Mouse (Mus musculus) forelimb bud, embryonic 11.5 days (tissue): ENCODE measurements around the gene Midn.
A peak's percentile ranks its signal among the peaks of the same experiment; 100 is the strongest.

Experiments used
- DNase-seq: peaks from one replicate; pipeline ENCODE4 v3.0.0-alpha.2; 2012; ENCODE audit warnings: low read depth, low spot score

Gene Midn

GRCm38 (mm10) chr10:80190491-80191051 is 42.5 kb downstream of the Midn start:
- DNase-seq = no peak

DNA sequence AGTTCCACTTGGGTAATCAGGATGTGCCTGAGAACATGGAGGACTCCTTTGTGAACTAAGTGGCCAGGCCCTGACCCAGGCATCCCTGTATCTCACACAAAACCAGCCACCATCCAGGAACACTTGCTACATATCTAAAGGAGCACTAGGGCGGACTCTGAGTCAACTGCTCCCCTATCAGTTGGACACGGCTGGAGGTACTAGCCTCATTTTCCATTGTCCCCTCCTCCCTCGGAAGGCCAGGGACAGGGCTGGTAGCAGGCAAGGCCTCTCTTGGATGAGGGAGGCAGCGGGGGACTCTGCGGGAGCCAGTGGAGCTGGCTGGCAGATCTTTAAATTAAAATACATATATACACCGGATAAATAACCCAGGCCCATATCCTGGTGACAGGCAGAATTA is 45.9 kb downstream of the Midn start:
- no peak for DNase-seq

GRCm38 (mm10) chr10:80194441-80194840 is 46.4 kb downstream of the Midn start:
- DNase-seq = no peak

- DNase-seq = no peak
Measured at GRCm38 (mm10) chr10:80196167-80196566, 48.1 kb downstream of the Midn start.

DNA sequence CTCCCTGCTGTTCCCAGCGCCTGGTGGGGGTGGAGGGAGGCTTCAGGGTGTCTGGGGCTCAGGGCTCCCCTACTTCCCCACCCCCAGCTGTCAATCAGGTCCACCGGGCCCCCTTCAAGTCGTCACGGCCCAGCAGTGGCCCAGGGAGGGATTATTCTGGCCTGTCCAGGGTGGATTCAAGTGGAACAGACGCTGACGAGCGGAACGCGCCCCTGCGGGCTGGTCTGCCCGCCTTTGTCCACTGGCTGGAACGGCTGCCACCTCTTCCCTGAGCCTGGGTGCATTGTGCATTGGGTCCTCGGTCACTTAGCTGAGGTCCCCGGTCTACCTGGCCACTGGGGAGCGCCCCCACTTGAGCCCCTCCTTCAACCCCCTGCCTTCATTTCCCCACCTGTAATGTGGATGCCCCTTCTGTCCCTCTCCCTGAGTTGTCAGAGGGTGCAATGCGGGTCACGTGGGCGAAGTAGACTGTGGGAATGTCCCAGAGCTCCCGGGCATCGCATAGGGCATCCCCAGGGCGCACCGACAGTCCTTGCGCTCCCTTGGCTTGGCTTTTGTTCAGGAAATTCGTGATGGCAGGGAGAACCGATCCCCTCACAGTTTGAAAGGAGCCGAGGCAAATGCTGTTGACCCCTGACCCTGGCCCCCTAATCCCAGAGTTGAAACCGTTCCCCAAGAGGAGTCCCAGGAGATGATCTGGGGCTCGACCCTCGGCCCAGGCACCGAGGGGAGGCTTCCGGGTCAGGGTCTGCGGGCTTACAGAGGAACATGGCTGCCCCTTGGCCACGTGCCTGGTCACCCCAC is 48.9 kb downstream of the Midn start:
- DNase-seq = no peak

- DNase-seq = peak; percentile 87
Measured at GRCm38 (mm10) chr10:80199440-80200008, 51.5 kb downstream of the Midn start.

DNA sequence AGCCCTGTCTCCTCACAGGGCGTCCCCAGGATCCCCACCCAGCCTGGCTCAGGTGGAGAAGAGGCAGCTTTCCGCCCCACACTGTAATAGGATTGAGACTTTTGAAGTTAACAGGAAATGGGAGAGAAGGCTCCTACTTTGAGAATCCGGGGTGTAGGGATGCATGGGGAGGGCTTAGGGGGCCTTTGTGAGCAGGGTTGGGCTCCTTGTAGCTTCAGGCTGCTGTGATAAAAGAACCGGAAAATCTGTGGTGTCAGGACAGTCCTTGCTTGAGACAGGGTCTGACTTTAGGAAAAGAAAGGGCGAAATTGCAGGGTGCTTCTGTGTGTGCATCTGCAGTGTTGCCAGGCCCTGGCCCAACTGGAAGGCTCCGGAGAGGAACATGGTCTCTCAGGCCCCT is 52.4 kb downstream of the Midn start:
- no peak for DNase-seq

DNA sequence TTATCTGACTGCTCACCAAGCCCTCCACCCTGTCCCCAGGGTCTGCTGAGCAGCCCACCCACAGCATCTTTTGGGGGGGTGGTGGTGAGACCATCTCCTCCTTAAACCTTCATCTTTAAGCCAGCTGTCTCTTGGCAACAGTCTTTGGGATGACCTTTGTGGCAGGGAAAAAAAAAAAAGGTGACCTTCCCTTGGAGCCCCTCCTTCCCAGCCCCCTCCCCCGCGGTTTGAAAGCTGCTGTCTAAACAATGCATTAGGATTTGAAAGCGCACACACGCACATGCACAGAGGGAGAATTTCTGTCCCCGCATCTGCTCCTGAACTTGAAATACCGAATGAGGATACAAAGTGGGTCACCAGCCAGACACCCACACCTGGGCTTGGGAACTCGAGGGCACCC is 56.0 kb downstream of the Midn start:
- no peak for DNase-seq

DNA sequence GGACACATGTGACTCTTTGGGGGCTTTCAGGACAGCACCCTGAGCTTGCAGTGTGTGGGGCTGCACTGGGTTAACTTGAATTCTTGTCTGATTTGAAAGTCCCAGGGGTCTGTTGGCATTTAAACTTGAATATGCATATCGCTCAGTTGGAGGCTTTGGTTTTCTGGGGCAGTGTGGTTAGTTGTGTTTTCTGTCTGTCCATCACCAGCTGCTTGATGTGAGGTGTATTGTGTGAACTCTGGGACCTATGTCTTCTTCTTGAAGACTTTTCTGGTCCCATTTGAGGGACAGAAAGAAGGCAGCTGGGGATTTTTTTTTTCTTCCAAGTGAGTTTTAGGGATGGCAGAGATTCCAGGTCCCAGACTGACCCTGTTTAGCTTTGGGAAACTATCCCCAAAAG is 59.1 kb downstream of the Midn start:
- DNase-seq = no peak

DNA sequence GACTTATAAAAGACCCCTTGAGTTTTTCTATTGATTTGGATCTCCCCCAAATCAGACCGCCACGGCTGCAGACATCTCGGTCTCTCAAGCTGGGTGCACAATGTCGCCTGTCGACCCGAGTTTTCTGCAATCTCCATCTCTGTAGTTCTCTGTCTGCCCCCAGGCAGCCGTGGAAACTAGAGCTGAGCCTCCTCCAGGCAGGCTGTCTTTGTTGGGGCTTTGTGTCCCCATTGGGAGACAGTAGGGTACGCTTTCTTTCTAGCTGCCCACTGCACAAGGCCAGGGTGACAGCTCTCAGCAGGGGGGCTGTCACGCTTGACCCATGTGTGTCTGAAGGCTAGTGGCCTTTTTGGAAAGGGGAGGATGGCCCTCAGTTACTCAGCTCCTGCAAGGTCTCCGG is 59.6 kb downstream of the Midn start:
- DNase-seq = no peak
